Mouse (Mus musculus) thymus, adult 2 months (tissue): ENCODE results near the gene Pltp. TPM values are rescaled to one million over a fixed set of nuclear protein-coding genes. Genes with fewer than 3 reads are reported as not detected.
"Not testable (repeated sequence)": the region's sequence is repeated elsewhere in the genome, so short reads cannot be mapped to it uniquely, and the experiment has no call there.

Experiments
- DNase-seq: peaks from one replicate; pipeline ENCODE4 v3.0.0; 2021
- H3K27ac ChIP-seq: fragments of 200-500 bp; 2 replicates; pipeline ENCODE4 v1.5.1; 2012; ENCODE audit warnings: low read length, control low read depth; ENCODE audit not compliant: control insufficient read depth, insufficient read depth
- H3K27me3 ChIP-seq: fragments of 200-500 bp; 2 replicates; pipeline ENCODE4 v1.6.1; 2012; ENCODE audit warnings: mild to moderate bottlenecking, low read length, moderate library complexity, mixed read lengths; ENCODE audit not compliant: control insufficient read depth, insufficient read depth
- H3K36me3 ChIP-seq: fragments of 200-500 bp; 2 replicates; pipeline ENCODE4 v1.6.1; 2012; ENCODE audit warnings: mild to moderate bottlenecking, low read length, moderate library complexity; ENCODE audit not compliant: control insufficient read depth, insufficient read depth
- H3K4me1 ChIP-seq: fragments of 200-500 bp; replicated peaks from 2 replicates; pipeline ENCODE4 v1.6.1; 2012; ENCODE audit warnings: low read length; ENCODE audit not compliant: control insufficient read depth, insufficient read depth
- H3K4me3 ChIP-seq: fragments of 200-500 bp; 2 replicates; pipeline ENCODE4 v1.5.1; 2012; ENCODE audit warnings: mild to moderate bottlenecking, low read length, control low read depth, moderate library complexity; ENCODE audit not compliant: control insufficient read depth, insufficient read depth
- CTCF ChIP-seq: fragments of 200-500 bp; IDR thresholded peaks from 2 replicates; pipeline ENCODE4 v1.5.1; 2012; ENCODE audit warnings: mild to moderate bottlenecking, control low read depth, low read length, moderate library complexity, borderline replicate concordance; ENCODE audit not compliant: control insufficient read depth, poor library complexity, insufficient read depth; ENCODE audit errors: extremely low read depth
- POLR2A ChIP-seq: fragments of 200-500 bp; IDR thresholded peaks from 2 replicates; pipeline ENCODE4 v1.6.1; 2012; ENCODE audit warnings: mild to moderate bottlenecking, low read length, control low read depth, moderate library complexity; ENCODE audit not compliant: control insufficient read depth, poor library complexity, insufficient read depth; ENCODE audit errors: extremely low read depth
- WGBS: fragments of 180-500 bp; shearing (Covaris S2); methylation state at CpG from one replicate; pipeline ENCODE4 v1.1.7; 2018; 5-methylcytosine and 5-hydroxymethylcytosine counted together
- polyA plus RNA-seq: library from polyadenylated mRNA; depleted of rRNA; stranded (reverse); fragments of >200 nt; gene quantifications from 2 replicates; pipeline ENCODE4 v1.2.3, GENCODE M21; 2012

Gene Pltp
- polyA plus RNA-seq, 1 experiment = 263 TPM

DNA sequence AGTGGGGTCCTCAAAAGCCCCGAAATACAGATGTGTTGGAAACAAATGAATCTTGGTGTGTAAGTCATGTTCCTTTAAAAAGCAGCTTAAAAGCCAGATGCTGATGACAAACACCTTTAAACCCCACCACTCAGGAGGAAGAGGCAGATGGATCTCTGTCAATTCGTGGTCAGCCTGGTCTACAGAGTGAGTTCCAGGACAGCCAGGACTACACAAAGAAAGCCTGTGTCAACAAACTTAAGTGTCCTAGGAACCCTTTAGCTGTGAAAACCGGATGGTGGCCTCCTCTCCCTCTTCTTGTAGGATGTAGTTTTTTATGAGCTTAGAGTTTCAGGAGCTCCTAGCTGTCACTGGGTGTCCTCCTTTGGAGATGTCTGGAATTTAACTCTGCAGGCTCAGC, 16.1 kb upstream of the Pltp start:
- no peaks in the 10 kb centered on the region for H3K36me3 ChIP-seq
- no peak for DNase-seq
- 56% methylated on average over 3 of the region's 3 CpGs for WGBS
- H3K4me3 ChIP-seq = no peak overlapping the region
- H3K4me1 ChIP-seq = peaks cover 13% of the 10 kb centered on the region
- no peak overlapping the region for H3K27ac ChIP-seq
- no peaks in the 10 kb centered on the region for H3K27me3 ChIP-seq
- TF ChIP-seq POLR2A (no peak), CTCF (no peak)

DNA sequence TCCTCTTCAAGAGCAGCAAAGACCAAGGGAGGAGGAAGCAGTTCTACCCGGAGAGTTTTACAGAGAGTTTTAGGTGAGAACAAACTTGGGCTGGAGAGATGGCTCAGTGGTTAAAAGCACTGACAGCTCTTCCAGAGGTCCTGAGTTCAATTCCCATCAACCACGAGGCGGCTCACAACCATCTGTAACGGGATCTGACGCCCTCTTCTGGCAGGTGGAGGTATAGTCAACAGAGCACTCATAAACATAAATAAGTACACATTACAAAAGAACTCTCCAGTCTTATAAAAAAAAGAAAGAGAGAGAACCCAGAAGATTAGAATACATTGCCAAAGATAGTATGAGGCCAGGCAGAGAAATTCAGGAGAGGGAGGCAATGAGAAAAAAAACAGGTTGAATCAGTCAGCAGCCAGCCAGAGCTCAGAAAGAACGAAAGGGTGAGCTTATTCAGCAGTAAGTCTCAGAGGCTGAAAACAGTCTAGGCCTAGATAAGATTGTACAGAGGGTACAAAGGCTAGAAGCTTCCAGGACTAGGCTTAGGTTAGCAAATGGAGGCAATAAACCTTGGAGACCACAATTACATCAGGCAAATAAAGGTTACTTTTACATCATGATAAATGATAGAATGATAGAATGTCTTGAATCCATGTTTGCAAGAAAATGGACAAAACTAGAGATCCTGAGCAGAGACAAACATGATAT, 14.2 kb upstream of the Pltp start:
- Histone ChIP-seq H3K27me3 (no peaks in the 10 kb centered on the region), H3K27ac (no peak overlapping the region), H3K4me3 (no peak overlapping the region), H3K36me3 (no peaks in the 10 kb centered on the region), H3K4me1 (peaks cover 14% of the 10 kb centered on the region; the same call in 1 of the 2 replicates)
- DNase-seq = no peak
- WGBS = 66% methylated on average over 6 of the region's 6 CpGs
- TF ChIP-seq POLR2A = no peak
- TF ChIP-seq CTCF = no peak

DNA sequence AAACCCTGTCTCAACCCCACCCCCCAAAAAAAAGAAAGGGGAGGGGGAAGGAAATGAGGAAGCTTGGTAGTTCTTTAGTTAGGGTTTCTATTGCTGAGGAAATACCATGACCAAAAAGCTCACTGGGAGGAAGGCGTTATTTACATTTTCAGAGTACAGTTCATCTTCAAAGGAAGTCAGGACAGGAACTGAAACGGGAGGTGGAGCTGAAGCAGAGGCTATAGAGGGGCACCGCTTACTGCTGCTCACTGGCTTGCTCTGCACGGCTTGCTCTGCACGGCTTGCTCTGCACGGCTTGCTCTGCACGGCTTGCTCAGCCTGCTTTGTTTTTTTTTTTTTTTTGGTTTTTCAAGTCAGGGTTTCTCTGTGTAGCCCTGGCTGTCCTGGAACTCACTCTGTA, 11.0 kb upstream of the Pltp start:
- Histone ChIP-seq H3K36me3 (no peaks in the 10 kb centered on the region), H3K4me3 (no peak overlapping the region), H3K27me3 (no peaks in the 10 kb centered on the region), H3K27ac (no peak overlapping the region; the same call in 1 of the 2 replicates), H3K4me1 (peaks cover 12% of the 10 kb centered on the region)
- WGBS = 25% methylated on average over 7 of the region's 7 CpGs
- DNase-seq = no peak
- TF ChIP-seq CTCF = no peak
- no peak for TF ChIP-seq POLR2A

DNA sequence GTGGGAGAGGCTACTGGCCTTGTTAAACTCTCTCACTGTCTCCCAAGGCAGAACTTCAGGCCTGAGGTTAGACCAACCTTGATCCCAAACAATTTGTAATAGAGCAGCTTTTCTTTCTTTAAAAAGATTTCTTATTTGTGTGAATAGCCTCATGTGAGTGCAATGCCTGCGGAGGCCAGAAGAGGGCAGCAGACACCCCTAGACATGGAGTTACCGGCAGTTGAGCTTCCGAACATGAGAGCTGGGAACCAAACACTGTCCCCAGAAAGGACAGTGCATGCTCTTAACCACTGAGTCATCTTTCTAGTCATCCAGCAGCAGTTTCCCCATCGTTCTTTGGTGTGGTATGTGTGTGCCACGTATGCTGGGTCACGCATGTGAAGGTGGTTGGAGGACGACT, 10.1 kb upstream of the Pltp start:
- TF ChIP-seq CTCF = peak; percentile 75; the same call in 1 of the 2 replicates
- no peak for TF ChIP-seq POLR2A

DNA sequence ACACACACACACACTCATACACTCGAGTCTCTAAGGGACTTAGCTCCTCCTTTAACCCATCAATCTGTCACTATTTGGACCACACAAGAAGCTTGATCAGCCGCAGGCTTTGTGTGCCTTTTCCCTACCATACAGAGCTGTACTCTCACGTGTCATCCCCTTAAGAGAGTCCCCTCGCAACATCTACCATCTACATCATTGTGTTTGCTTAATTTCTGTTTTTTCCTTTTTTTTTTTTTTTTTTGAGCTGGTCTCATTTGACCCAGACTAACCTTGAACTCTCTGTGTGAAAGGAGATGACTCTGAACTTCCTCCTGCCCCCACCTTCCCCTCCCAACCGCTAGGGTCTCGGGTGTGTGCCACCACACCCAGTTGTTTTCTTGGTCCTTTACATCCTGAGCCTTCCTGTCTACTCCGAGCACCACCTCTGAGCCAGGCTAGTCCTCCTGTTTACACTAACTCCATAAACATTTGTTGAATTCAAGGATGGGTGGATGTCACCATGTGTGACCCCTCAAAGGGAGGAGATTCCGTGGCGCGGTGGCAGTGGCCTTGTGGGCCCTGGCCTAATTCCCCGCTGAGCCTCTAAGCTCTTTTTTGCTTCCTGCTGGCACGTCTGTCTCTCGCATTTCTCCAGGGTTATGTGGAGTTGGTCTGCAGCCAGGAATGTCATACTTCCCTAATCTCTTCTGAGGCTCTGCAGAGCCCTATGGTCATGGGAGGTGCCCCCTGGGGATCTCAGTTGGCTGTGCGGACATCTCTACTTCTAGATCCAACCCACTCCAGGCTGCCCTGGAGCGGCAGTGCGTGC, 9.4 kb upstream of the Pltp start:
- Histone ChIP-seq H3K4me3 (no peak overlapping the region), H3K4me1 (peaks cover 12% of the 10 kb centered on the region), H3K27ac (peak overlapping the region; percentile 29; the same call in 1 of the 2 replicates), H3K27me3 (no peaks in the 10 kb centered on the region), H3K36me3 (no peaks in the 10 kb centered on the region)
- 53% methylated on average over 16 of the region's 16 CpGs for WGBS
- TF ChIP-seq POLR2A (no peak), CTCF (no peak)
- DNase-seq = no peak

More for the DNA sequence above, 10.1 kb upstream of the Pltp start:
- no peaks in the 10 kb centered on the region for H3K36me3 ChIP-seq
- no peak overlapping the region for H3K4me3 ChIP-seq
- no peak overlapping the region for H3K27ac ChIP-seq
- no peaks in the 10 kb centered on the region for H3K27me3 ChIP-seq
- peaks cover 12% of the 10 kb centered on the region for H3K4me1 ChIP-seq
- DNase-seq = no peak
- 91% methylated on average over 7 of the region's 7 CpGs for WGBS

DNA sequence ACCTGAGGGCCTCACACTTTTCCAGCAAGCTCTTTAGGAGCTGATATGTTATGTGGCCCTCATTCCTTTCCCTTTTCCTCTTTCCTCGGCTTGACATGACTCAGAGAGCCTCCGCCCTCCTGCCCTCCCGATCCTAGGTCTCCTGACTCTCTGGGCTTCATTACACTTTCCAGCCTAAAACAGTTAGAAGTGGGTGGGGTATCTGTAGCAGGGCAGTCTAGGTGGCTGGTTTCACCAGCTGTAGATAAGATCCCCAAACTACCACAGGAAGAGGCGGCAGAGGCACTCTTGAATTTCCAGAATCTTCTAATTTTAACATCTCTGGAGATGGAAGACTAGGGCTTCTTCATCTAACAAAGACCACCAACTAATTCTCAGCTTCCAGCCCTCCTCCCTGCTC, 7.1 kb upstream of the Pltp start:
- 78% methylated on average over 4 of the region's 4 CpGs for WGBS
- Histone ChIP-seq H3K27me3 (peaks cover 2% of the 10 kb centered on the region; the same call in 1 of the 2 replicates), H3K4me1 (peaks cover 12% of the 10 kb centered on the region), H3K4me3 (no peak overlapping the region), H3K36me3 (no peaks in the 10 kb centered on the region), H3K27ac (no peak overlapping the region)
- DNase-seq = no peak
- TF ChIP-seq CTCF = no peak
- no peak for TF ChIP-seq POLR2A

DNA sequence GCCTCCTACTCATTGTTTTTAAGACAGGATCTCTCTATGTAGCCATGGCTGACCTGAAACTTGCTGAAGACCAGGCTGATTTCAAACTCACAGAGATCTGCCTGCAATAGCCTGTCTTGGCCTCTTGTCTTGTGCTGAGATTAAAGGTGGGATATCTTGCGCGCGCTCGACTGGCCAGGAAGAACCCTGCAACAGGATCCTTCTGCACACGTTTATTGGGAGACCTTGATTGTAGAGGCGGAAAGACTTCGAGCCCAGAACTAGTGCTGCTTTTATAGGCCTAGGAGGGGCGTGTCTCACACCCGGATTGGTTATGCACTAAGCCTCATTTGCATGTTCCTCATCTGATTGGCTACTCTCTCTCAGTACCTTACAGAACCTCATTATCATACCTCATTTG, 5.9 kb upstream of the Pltp start:
- H3K27ac ChIP-seq, H3K4me1 ChIP-seq, DNase-seq, H3K36me3 ChIP-seq, H3K4me3 ChIP-seq, H3K27me3 ChIP-seq: not testable (repeated sequence)
- 94% methylated on average over 9 of the region's 9 CpGs for WGBS
